Mouse (Mus musculus): ENCODE data around the gene Gm42674. TPM values are rescaled to one million over a fixed set of nuclear protein-coding genes. Genes with fewer than 3 reads are reported as not detected.

The Gm42674 gene
- polyA plus RNA-seq, 1 experiment, result not detected

DNA sequence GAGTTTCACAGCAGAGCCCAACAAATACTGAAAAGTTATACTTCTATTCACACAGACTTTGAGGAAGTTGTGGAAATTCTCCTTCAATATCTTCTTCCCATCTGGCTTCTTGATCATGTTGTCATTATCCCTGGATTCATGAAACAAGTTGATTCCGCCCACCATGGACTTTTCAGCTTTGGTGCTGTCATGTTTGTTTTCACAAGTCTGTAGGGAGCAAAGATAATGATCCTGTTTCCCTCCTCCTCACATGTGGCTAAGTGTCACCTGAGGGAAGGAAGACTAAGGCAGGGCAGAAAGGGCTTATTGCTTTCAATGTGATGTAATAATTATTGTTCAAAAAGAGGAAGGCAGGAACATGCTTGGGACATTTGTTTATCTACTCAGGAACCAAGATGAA lies 45.6 kb downstream of the Gm42674 start:
- Histone ChIP-seq H3K27me3 (ENCODE audit: control insufficient read depth, insufficient read depth, low read length) (no peaks in the 10 kb centered on the region), H3K36me3 (ENCODE audit: control insufficient read depth, insufficient read depth, low read length) (no peaks in the 10 kb centered on the region), H3K27ac (ENCODE audit: control insufficient read depth, insufficient read depth, low read length) (no peak overlapping the region), H3K4me3 (ENCODE audit: control insufficient read depth, insufficient read depth, low read length) (no peak overlapping the region), H3K4me1 (replicated peaks; ENCODE audit: control insufficient read depth, insufficient read depth, low read length) (no peaks in the 10 kb centered on the region; the same call in 1 of the 2 replicates)
- DNase-seq, result no peak
- 92% methylated on average over 1 of the region's 1 CpGs for WGBS
- no peak for TF ChIP-seq CTCF (IDR thresholded peaks at IDR 0.05; ENCODE audit: borderline replicate concordance, control insufficient read depth, extremely low read depth, insufficient read depth, low read length, poor library complexity)
- TF ChIP-seq POLR2A (IDR thresholded peaks at IDR 0.05; ENCODE audit: control insufficient read depth, extremely low read depth, insufficient read depth, low read length, poor library complexity), result no peak

DNA sequence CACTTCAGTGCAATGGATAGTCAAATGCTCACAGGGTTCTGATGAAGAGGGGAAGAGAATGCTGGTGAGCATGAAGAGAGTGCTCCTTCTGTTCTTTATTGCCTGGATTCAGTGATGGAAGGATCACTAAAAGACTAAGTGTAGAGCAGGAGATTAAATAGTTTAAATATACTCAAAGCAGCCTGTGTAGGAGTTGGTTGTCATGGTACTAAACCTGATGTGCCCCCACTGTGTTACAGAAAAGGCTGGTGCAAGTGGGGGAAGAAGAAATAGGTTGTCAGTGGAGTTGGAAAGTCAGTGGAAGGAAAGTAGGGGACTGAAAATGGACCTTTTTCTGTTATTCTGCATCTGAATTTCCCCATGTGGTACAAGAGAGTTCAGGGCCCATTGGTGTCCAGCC lies 47.3 kb downstream of the Gm42674 start:
- Histone ChIP-seq H3K36me3 (ENCODE audit: control insufficient read depth, insufficient read depth, low read length) (no peaks in the 10 kb centered on the region), H3K4me3 (ENCODE audit: control insufficient read depth, insufficient read depth, low read length) (no peak overlapping the region), H3K27me3 (ENCODE audit: control insufficient read depth, insufficient read depth, low read length) (no peaks in the 10 kb centered on the region), H3K27ac (ENCODE audit: control insufficient read depth, insufficient read depth, low read length) (no peak overlapping the region), H3K4me1 (replicated peaks; ENCODE audit: control insufficient read depth, insufficient read depth, low read length) (no peaks in the 10 kb centered on the region)
- TF ChIP-seq POLR2A (IDR thresholded peaks at IDR 0.05; ENCODE audit: control insufficient read depth, extremely low read depth, insufficient read depth, low read length, poor library complexity), result no peak
- no peak for TF ChIP-seq CTCF (IDR thresholded peaks at IDR 0.05; ENCODE audit: borderline replicate concordance, control insufficient read depth, extremely low read depth, insufficient read depth, low read length, poor library complexity)
- no peak for DNase-seq

DNA sequence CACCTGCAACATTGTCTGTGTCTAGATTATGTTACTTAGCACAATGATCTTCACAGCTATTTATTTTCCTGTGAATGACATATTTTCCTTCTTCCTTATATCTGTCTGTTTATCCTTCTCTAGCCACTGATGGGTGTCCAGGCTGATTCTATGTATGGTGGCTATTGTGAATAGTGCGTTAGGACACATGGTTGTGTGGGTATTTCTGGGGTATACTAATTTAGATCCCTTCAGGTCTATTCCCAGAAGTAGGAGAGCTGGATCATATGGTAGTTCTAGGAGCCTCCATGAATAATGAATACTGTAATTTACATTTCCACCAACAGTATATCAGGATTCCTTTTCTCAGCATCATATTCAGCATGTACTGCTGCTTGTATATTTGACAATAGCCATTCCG lies 48.1 kb downstream of the Gm42674 start:
- H3K36me3 ChIP-seq (ENCODE audit: control insufficient read depth, insufficient read depth, low read length), result no peaks in the 10 kb centered on the region
- no peak for DNase-seq
- H3K27me3 ChIP-seq (ENCODE audit: control insufficient read depth, insufficient read depth, low read length), result no peaks in the 10 kb centered on the region
- 97% methylated on average over 2 of the region's 2 CpGs for WGBS
- H3K4me1 ChIP-seq (replicated peaks; ENCODE audit: control insufficient read depth, insufficient read depth, low read length), result no peaks in the 10 kb centered on the region
- H3K4me3 ChIP-seq (ENCODE audit: control insufficient read depth, insufficient read depth, low read length), result no peak overlapping the region
- TF ChIP-seq CTCF (IDR thresholded peaks at IDR 0.05; ENCODE audit: borderline replicate concordance, control insufficient read depth, extremely low read depth, insufficient read depth, low read length, poor library complexity) (no peak), POLR2A (IDR thresholded peaks at IDR 0.05; ENCODE audit: control insufficient read depth, extremely low read depth, insufficient read depth, low read length, poor library complexity) (no peak)
- no peak overlapping the region for H3K27ac ChIP-seq (ENCODE audit: control insufficient read depth, insufficient read depth, low read length)

DNA sequence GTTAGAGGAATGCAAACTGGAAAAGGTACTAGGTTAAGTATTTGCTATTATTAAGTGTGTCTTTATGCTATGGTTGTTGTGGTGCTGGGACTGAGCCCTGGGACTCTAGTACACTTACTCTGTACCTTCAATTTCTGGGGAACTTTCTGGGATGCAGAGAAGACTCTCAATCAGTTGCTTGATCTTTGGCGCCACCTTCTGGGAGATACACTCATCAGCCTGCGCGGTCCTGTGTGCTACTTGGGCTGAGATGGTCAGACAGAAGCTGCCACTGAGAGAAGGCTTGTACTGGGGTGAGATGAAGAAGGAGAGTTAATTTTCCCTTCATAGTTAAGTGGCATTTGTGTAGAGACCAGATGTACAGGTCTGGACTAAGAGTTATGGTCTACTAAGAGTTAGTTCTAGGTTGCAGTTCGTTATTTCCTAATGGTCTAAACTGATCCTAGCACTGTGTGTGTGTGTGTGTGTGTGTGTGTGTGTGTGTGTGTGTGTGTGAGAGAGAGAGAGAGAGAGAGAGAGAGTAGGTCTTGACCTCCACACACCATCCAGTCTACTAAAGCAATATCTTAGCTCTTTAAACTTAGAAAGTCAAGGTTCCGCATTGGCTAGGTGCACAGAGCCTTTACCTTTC lies 51.3 kb downstream of the Gm42674 start:
- TF ChIP-seq CTCF (IDR thresholded peaks at IDR 0.05; ENCODE audit: borderline replicate concordance, control insufficient read depth, extremely low read depth, insufficient read depth, low read length, poor library complexity) (no peak), POLR2A (IDR thresholded peaks at IDR 0.05; ENCODE audit: control insufficient read depth, extremely low read depth, insufficient read depth, low read length, poor library complexity) (no peak)
- peak; percentile 64 for DNase-seq
- Histone ChIP-seq H3K27me3 (ENCODE audit: control insufficient read depth, insufficient read depth, low read length) (no peaks in the 10 kb centered on the region), H3K36me3 (ENCODE audit: control insufficient read depth, insufficient read depth, low read length) (no peaks in the 10 kb centered on the region), H3K4me3 (ENCODE audit: control insufficient read depth, insufficient read depth, low read length) (no peak overlapping the region), H3K27ac (ENCODE audit: control insufficient read depth, insufficient read depth, low read length) (no peak overlapping the region), H3K4me1 (replicated peaks; ENCODE audit: control insufficient read depth, insufficient read depth, low read length) (no peaks in the 10 kb centered on the region)
- WGBS, result 39% methylated on average over 5 of the region's 5 CpGs

DNA sequence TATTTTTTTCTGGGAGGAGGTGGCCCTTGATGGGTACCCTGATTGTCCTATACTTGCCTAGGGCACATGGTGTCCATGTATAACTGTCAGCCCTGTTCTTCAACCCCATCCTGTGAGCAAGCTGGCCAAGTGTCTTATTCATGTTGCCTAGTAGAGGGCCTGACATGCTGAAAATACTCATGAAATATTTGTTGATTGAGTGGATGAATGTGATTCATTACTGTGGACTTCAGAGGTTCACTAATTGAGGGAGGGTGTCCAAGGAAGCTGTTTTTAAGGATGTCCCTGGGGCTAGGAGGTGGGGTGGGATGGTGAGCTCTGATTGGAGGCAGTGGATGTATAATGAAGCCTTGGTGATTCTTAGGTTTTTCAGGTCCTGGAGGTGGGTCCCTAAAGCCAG lies 52.0 kb downstream of the Gm42674 start, which contains the start of gene S100a7a:
S100a7a (plus strand) TSS at position 301 of the 400 bp plus-strand sequence.
- H3K27ac ChIP-seq (ENCODE audit: control insufficient read depth, insufficient read depth, low read length), result no peak within 1 kb of the TSS
- DNase-seq, result no peak
- TF ChIP-seq POLR2A (IDR thresholded peaks at IDR 0.05; ENCODE audit: control insufficient read depth, extremely low read depth, insufficient read depth, low read length, poor library complexity) (no peak), CTCF (IDR thresholded peaks at IDR 0.05; ENCODE audit: borderline replicate concordance, control insufficient read depth, extremely low read depth, insufficient read depth, low read length, poor library complexity) (no peak)
- no peaks in the 10 kb centered on the region for H3K36me3 ChIP-seq (ENCODE audit: control insufficient read depth, insufficient read depth, low read length)
- no peaks in the 10 kb centered on the region for H3K4me1 ChIP-seq (replicated peaks; ENCODE audit: control insufficient read depth, insufficient read depth, low read length)
- H3K27me3 ChIP-seq (ENCODE audit: control insufficient read depth, insufficient read depth, low read length), result no peaks in the 10 kb centered on the region
- H3K4me3 ChIP-seq (ENCODE audit: control insufficient read depth, insufficient read depth, low read length), result no peak within 1 kb of the TSS

Other genes starting within 250 kb of the Gm42674 start
- gene Slc27a3, start 212.0 kb upstream of the Gm42674 start, polyA plus RNA-seq (2012; rRNA removed), result 15.0 and 21.2 TPM in 2 replicates
- gene Ints3, start 168.3 kb upstream of the Gm42674 start, polyA plus RNA-seq (2012; rRNA removed), result 46.2 and 47.4 TPM in 2 replicates
- gene Npr1, start 136.0 kb upstream of the Gm42674 start, polyA plus RNA-seq (2012; rRNA removed), result 9.2 and 11.4 TPM in 2 replicates
- gene Ilf2, start 125.8 kb upstream of the Gm42674 start, polyA plus RNA-seq (2012; rRNA removed), result 50.1 and 50.8 TPM in 2 replicates
- 20.8 and 27.8 TPM in 2 replicates for gene Snapin, start 110.9 kb upstream of the Gm42674 start, polyA plus RNA-seq (2012; rRNA removed)
- gene Chtop, start 92.4 kb upstream of the Gm42674 start, polyA plus RNA-seq (2012; rRNA removed), result 91.0 and 94.5 TPM in 2 replicates
- 54.7 and 122 TPM in 2 replicates for gene S100a1, start 87.5 kb upstream of the Gm42674 start, polyA plus RNA-seq (2012; rRNA removed)
- gene S100a13, start 87.5 kb upstream of the Gm42674 start, polyA plus RNA-seq (2012; rRNA removed), result 59.1 and 83.0 TPM in 2 replicates
- gene S100a14, start 75.0 kb upstream of the Gm42674 start, polyA plus RNA-seq (2012; rRNA removed), result 8.7 and 11.3 TPM in 2 replicates
- 45.4 and 69.6 TPM in 2 replicates for gene S100a16, start 64.7 kb upstream of the Gm42674 start, polyA plus RNA-seq (2012; rRNA removed)
- gene S100a3, start 41.3 kb upstream of the Gm42674 start, polyA plus RNA-seq (2012; rRNA removed), result 7.4 and 14.0 TPM in 2 replicates
- not detected in 2 replicates for gene S100a2, start 11.7 kb upstream of the Gm42674 start, polyA plus RNA-seq (2012; rRNA removed)
- 31.0 and 51.8 TPM in 2 replicates for gene S100a4, start 1.9 kb downstream of the Gm42674 start, polyA plus RNA-seq (2012; rRNA removed)
- not detected in 2 replicates for gene S100a5, start 6.6 kb downstream of the Gm42674 start, polyA plus RNA-seq (2012; rRNA removed)
- gene S100a6, start 11.0 kb downstream of the Gm42674 start, polyA plus RNA-seq (2012; rRNA removed), result 62.7 and 96.8 TPM in 2 replicates
- gene S100a7a, start 52.1 kb downstream of the Gm42674 start, polyA plus RNA-seq (2012; rRNA removed), result 0.32 and 0.42 TPM in 2 replicates
- gene S100a8, start 67.1 kb downstream of the Gm42674 start, polyA plus RNA-seq (2012; rRNA removed), result 13.3 and 13.8 TPM in 2 replicates
- 13.6 and 14.4 TPM in 2 replicates for gene S100a9, start 93.8 kb downstream of the Gm42674 start, polyA plus RNA-seq (2012; rRNA removed)
- gene Pglyrp4, start 125.0 kb downstream of the Gm42674 start, polyA plus RNA-seq (2012; rRNA removed), result 1.1 and 1.6 TPM in 2 replicates
- not detected in 2 replicates for gene Gm5849, start 176.0 kb downstream of the Gm42674 start, polyA plus RNA-seq (2012; rRNA removed)

All from thymus, adult 2 months (tissue).